In genomic region chr1:56089254-56089834, GRCm38 (mm10) we compare ENCODE assay signal across 8 mouse cellular contexts.
DNase-seq lines count a peak whose midpoint lies in the region; ATAC-seq and TF ChIP-seq lines count a peak whose summit lies in the region.
"Had no signal": no experiment of that assay in that cellular context is flagged by ENCODE, and none has a peak within 500 bp of the region (broad histone marks: within the 10 kb centered on the region; RNA-seq: fewer than 3 reads in every experiment).

No protein-coding gene starts in this region.

- no peaks in the 10 kb centered on the region for H3K27me3 ChIP-seq in kidney, postnatal 0 days (ENCODE audit: insufficient read depth, low read length)
- H3K27me3 ChIP-seq in stomach, embryonic 14.5 days (ENCODE audit: control insufficient read depth, insufficient read depth, low read length): no peaks in the 10 kb centered on the region
- H3K27me3 ChIP-seq: limb, embryonic 12.5 days had no signal

- no peak for TF ChIP-seq CTCF in kidney, postnatal 0 days (IDR thresholded peaks at IDR 0.05; ENCODE audit: low read depth)

- H3K4me2 ChIP-seq in kidney, postnatal 0 days (ENCODE audit: low read length): no peak overlapping the region
- no peak overlapping the region for H3K4me2 ChIP-seq in stomach, embryonic 14.5 days (replicated peaks; ENCODE audit: low read depth, low read length)
- H3K4me2 ChIP-seq: limb, embryonic 12.5 days had no signal

- intact Hi-C loops in left cerebral cortex, postnatal 4 days (cut with DNase I): no loop called here

- H3K4me1 ChIP-seq in kidney, postnatal 0 days (replicated peaks; ENCODE audit: insufficient read depth, low read length): no peaks in the 10 kb centered on the region
- no peaks in the 10 kb centered on the region for H3K4me1 ChIP-seq in stomach, embryonic 14.5 days (ENCODE audit: control insufficient read depth, insufficient read depth, low read length)
- H3K4me1 ChIP-seq: limb, embryonic 12.5 days had no signal

- no peaks in the 10 kb centered on the region for H3K9me3 ChIP-seq in kidney, postnatal 0 days (replicated peaks; ENCODE audit: low read length)
- no peaks in the 10 kb centered on the region for H3K9me3 ChIP-seq in stomach, embryonic 14.5 days (ENCODE audit: control insufficient read depth, low read depth, low read length)
- H3K9me3 ChIP-seq: limb, embryonic 12.5 days had no signal

- WGBS in kidney, postnatal 0 days: 45% methylated on average over 4 of the region's 4 CpGs
- 43% methylated on average over 4 of the region's 4 CpGs for WGBS in stomach, embryonic 14.5 days

- no peak overlapping the region for H3K9ac ChIP-seq in kidney, postnatal 0 days (ENCODE audit: low read depth, low read length)
- no peak overlapping the region for H3K9ac ChIP-seq in stomach, embryonic 14.5 days (replicated peaks; ENCODE audit: low read depth, low read length)
- H3K9ac ChIP-seq: limb, embryonic 12.5 days had no signal

- H3K27ac ChIP-seq in kidney, postnatal 0 days: no peak overlapping the region
- H3K27ac ChIP-seq in stomach, embryonic 14.5 days (ENCODE audit: low read length): no peak overlapping the region
- H3K27ac ChIP-seq: limb, embryonic 12.5 days had no signal

- DNase-seq in testis, postnatal 14 days (ENCODE audit: low spot score): peak; percentile 7
- no peak for DNase-seq in testis, postnatal 10 days (ENCODE audit: low spot score)
- DNase-seq in gastrocnemius, adult 8-10 months (ENCODE audit: low spot score in 2 of 2): peak; percentile 3 to 7
- peak; percentile 70 for DNase-seq in kidney, postnatal 0 days (ENCODE audit: low spot score)
- DNase-seq in left cerebral cortex, postnatal 4 days: peak; percentile 14
- no peak for DNase-seq in cerebellum, adult 18-20 months

- H3K36me3 ChIP-seq in kidney, postnatal 0 days (ENCODE audit: insufficient read depth, low read length): no peaks in the 10 kb centered on the region
- H3K36me3 ChIP-seq in stomach, embryonic 14.5 days (ENCODE audit: control insufficient read depth, insufficient read depth, low read length): no peaks in the 10 kb centered on the region
- H3K36me3 ChIP-seq: limb, embryonic 12.5 days had no signal

- ATAC-seq in kidney, postnatal 0 days (replicated peaks; ENCODE audit: low FRiP score, low read depth): no peak; the same call in 1 of the 2 replicates
- peak; percentile 79; the same call in 1 of the 2 replicates for ATAC-seq in stomach, embryonic 14.5 days (ENCODE audit: insufficient number of reproducible peaks, insufficient read depth, low FRiP score, low read depth)

- H3K4me3 ChIP-seq in kidney, postnatal 0 days (replicated peaks; ENCODE audit: low read depth, low read length): no peak overlapping the region
- H3K4me3 ChIP-seq in stomach, embryonic 14.5 days (ENCODE audit: low read depth, low read length): no peak overlapping the region
- H3K4me3 ChIP-seq: limb, embryonic 12.5 days had no signal

Comparison
In these comparisons a context has a peak if more than half of its experiments do, and no peak if none do; other contexts are left out.
1. DNase-seq: peak in testis, postnatal 14 days (single experiment), gastrocnemius, adult 8-10 months (2 of 2), kidney, postnatal 0 days (single experiment) and left cerebral cortex, postnatal 4 days (single experiment); none in testis, postnatal 10 days (single experiment) and cerebellum, adult 18-20 months (0 of 2).